Mouse (Mus musculus) CD8-positive naive resting alpha-beta T cell, adult 57 days (primary cell): ENCODE measurements around the gene Siah3. TPM values are rescaled to one million over a fixed set of nuclear protein-coding genes. Genes with fewer than 3 reads are reported as not detected.

Experiments used
- total RNA-seq: library from RNA; stranded (reverse); gene quantifications from one replicate; pipeline ENCODE4 v1.2.4, GENCODE M21; 2023

Siah3 gene
- 0.43 TPM for total RNA-seq

DNA sequence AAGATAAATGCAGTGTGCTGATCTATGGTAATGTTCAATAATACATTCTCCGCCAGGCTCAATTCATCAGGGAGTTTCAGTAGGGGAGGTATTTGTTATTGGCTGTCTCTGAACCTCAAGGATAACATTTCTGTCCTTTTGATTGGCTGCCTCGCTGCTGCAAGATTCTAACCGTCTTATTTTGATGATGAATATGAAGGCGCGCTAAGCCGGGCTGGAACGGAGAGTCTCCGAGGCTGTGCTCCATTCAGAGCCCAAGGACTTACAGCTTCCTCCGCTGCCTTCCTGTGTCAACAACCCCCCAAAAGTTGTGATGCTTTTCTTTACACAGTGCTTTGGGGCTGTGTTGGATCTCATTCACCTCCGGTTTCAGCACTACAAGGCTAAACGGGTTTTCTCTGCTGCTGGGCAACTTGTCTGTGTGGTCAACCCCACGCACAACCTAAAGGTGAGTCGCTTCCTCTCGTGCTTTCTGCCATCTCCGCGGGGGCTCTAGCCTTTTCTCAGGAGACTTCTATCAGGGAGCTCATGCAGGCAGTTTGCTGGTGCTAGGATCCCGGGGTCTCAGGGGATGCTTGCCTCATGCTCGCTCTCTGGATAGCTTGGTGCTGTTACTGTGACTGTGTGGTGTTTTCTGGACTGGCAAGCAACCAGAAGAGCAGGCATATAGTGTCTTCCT, at the start of gene Siah3:
Gene Siah3 (plus strand): TSS at position 240 of the 679 bp plus-strand sequence.

Other genes with a start within 250 kb of the Siah3 start
- gene Cpb2, start 213.7 kb upstream of the Siah3 start, total RNA-seq = not detected
- gene Zc3h13, start 171.6 kb upstream of the Siah3 start, total RNA-seq = 47.5 TPM
- gene Spert, start 137.1 kb downstream of the Siah3 start, total RNA-seq = not detected
- gene Erich6b, start 186.3 kb downstream of the Siah3 start, total RNA-seq = not detected